29 mouse cellular contexts compared by ENCODE assay signal in genomic region chr5:66841971-66842370, GRCm38 (mm10).
DNase-seq lines count a peak whose midpoint lies in the region; TF ChIP-seq lines count a peak whose summit lies in the region.
"Had no signal": no experiment of that assay in that cellular context is flagged by ENCODE, and none has a peak within 500 bp of the region (broad histone marks: within the 10 kb centered on the region; RNA-seq: fewer than 3 reads in every experiment).

No protein-coding gene starts in this region.

- no peak for TF ChIP-seq CTCF in gastrocnemius, adult 2 months (IDR thresholded peaks at IDR 0.05)

- intact Hi-C loops in gastrocnemius, adult 2 months (cut with DNase I) = loop anchor here (5.0 kb wide), 2 partner anchors 95 to 140 kb away; partner anchors contain the start of gene Limch1
- intact Hi-C loops in heart, postnatal 25 days (cut with DNase I) = no loop called here

- DNase-seq in gastrocnemius, adult 2 months = peak; percentile 27
- DNase-seq in gastrocnemius, adult 18-20 months (ENCODE audit: low spot score) = no peak
- peak; percentile 33 for DNase-seq in heart, adult 8-10 months (ENCODE audit: low spot score)
- no peak for DNase-seq in heart, postnatal 25 days (ENCODE audit: low spot score)
- peak; percentile 81 to 84 for DNase-seq in adrenal gland, postnatal 36 days
- no peak for DNase-seq in frontal cortex, postnatal 36 days (ENCODE audit: low spot score in 2 of 2)
- no peak for DNase-seq in left cerebral cortex, adult 9 months (ENCODE audit: low spot score in 2 of 2)
- no peak for DNase-seq in urinary bladder, postnatal 14 days (ENCODE audit: low spot score)
- DNase-seq: cerebellum, adult 18-20 months; cerebellum, postnatal 14 days; forebrain, postnatal 0 days; kidney, adult 18-20 months; kidney, postnatal 25 days; lung, postnatal 36 days; right cerebral cortex, adult 18-20 months; spleen, adult 18-20 months; thymus, adult 18-20 months; thymus, postnatal 25 days had no signal

- H3K4me3 ChIP-seq in gastrocnemius, adult 2 months = no peak overlapping the region
- H3K4me3 ChIP-seq: embryonic facial prominence, embryonic 10.5 days; embryonic facial prominence, embryonic 15.5 days; forebrain, embryonic 12.5 days; heart, embryonic 15.5 days; kidney, embryonic 15.5 days; limb, embryonic 13.5 days; lung, embryonic 15.5 days; megakaryocyte, embryonic 14.5 days; midbrain, embryonic 12.5 days; myocyte; neural tube, embryonic 12.5 days had no signal

- H3K27ac ChIP-seq in gastrocnemius, adult 2 months = peak overlapping the region; percentile 81
- H3K27ac ChIP-seq: embryonic facial prominence, embryonic 10.5 days; embryonic facial prominence, embryonic 15.5 days; forebrain, embryonic 12.5 days; heart, embryonic 15.5 days; kidney, embryonic 15.5 days; limb, embryonic 13.5 days; lung, embryonic 15.5 days; midbrain, embryonic 12.5 days; neural tube, embryonic 12.5 days had no signal

Comparison
In these comparisons a context has a peak if more than half of its experiments do, and no peak if none do; other contexts are left out.
1. DNase-seq: peak in gastrocnemius, adult 2 months (single experiment), heart, adult 8-10 months (single experiment) and adrenal gland, postnatal 36 days (2 of 2); none in gastrocnemius, adult 18-20 months (single experiment), heart, postnatal 25 days (single experiment), frontal cortex, postnatal 36 days (0 of 2), left cerebral cortex, adult 9 months (0 of 2) and urinary bladder, postnatal 14 days (single experiment).